10 mouse cellular contexts compared by ENCODE assay signal in the genomic region with DNA sequence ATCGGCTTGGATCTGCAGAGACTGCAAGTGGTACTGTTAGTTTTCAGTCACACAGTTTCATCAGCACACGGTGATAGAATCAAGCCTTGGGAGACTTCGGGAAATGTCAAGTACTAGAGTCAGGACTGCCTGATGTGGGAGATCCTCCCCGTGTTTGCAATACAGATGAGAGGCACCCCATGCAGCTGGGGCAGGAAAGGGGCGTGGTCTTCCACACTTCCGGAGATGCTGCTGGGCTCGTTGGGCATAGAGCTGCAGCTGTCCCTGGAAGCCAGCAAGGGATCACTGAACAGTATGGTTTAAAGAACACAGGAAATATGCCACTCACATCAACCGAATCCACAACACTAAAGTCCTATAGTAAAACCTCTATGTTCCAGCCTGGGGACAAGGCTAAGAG. TPM values are rescaled to one million over a fixed set of nuclear protein-coding genes. Genes with fewer than 3 reads are reported as not detected.
DNase-seq lines count a peak whose midpoint lies in the region; ATAC-seq and TF ChIP-seq lines count a peak whose summit lies in the region.
"Had no signal": no experiment of that assay in that cellular context is flagged by ENCODE, and none has a peak within 500 bp of the region (broad histone marks: within the 10 kb centered on the region; RNA-seq: fewer than 3 reads in every experiment).

No protein-coding gene starts in this region.

- ATAC-seq in intestine, embryonic 14.5 days (replicated peaks; ENCODE audit: low FRiP score, low TSS enrichment, low read depth) = peak; percentile 32; the same call in 1 of the 2 replicates
- no peak for ATAC-seq in intestine, postnatal 0 days
- ATAC-seq in inflammation-experienced regulatory T-cells, adult 6 months = peak; percentile 46
- no peak for ATAC-seq in forebrain, embryonic 11.5 days (replicated peaks; ENCODE audit: low FRiP score)

- no peak overlapping the region for H3K27ac ChIP-seq in intestine, embryonic 14.5 days (ENCODE audit: low read depth)
- no peak overlapping the region for H3K27ac ChIP-seq in intestine, postnatal 0 days (ENCODE audit: low read depth, low read length)
- H3K27ac ChIP-seq in forebrain, embryonic 10.5 days = no peak overlapping the region
- no peak overlapping the region for H3K27ac ChIP-seq in forebrain, embryonic 11.5 days (ENCODE audit: low read depth, low read length)

- peaks cover 8% of the 10 kb centered on the region for H3K4me1 ChIP-seq in intestine, embryonic 14.5 days (replicated peaks; ENCODE audit: control insufficient read depth, insufficient read depth, low read length)
- 0 out of 2 replicates have a peak, but pooled peaks cover 6% of the 10 kb centered on the region for H3K4me1 ChIP-seq in intestine, postnatal 0 days (replicated peaks; ENCODE audit: control insufficient read depth, insufficient read depth, low read length)
- H3K4me1 ChIP-seq in forebrain, embryonic 10.5 days = peaks cover 26% of the 10 kb centered on the region
- peaks cover 5% of the 10 kb centered on the region; the same call in 1 of the 2 replicates for H3K4me1 ChIP-seq in forebrain, embryonic 11.5 days (replicated peaks; ENCODE audit: control insufficient read depth, insufficient read depth, low read length)

- no peaks in the 10 kb centered on the region for H3K36me3 ChIP-seq in intestine, embryonic 14.5 days (ENCODE audit: control insufficient read depth, insufficient read depth, low read length)
- H3K36me3 ChIP-seq in intestine, postnatal 0 days (ENCODE audit: control insufficient read depth, insufficient read depth) = no peaks in the 10 kb centered on the region
- H3K36me3 ChIP-seq in forebrain, embryonic 10.5 days (replicated peaks) = no peaks in the 10 kb centered on the region
- no peaks in the 10 kb centered on the region for H3K36me3 ChIP-seq in forebrain, embryonic 11.5 days (ENCODE audit: control insufficient read depth, insufficient read depth, low read length)

- no peak overlapping the region for H3K9ac ChIP-seq in intestine, embryonic 14.5 days (ENCODE audit: low read length)
- H3K9ac ChIP-seq in intestine, postnatal 0 days (ENCODE audit: low read depth, low read length) = no peak overlapping the region
- H3K9ac ChIP-seq in forebrain, embryonic 11.5 days (ENCODE audit: low read length) = no peak overlapping the region

- H3K27me3 ChIP-seq in intestine, embryonic 14.5 days (replicated peaks; ENCODE audit: control insufficient read depth, insufficient read depth, low read length) = no peaks in the 10 kb centered on the region
- no peaks in the 10 kb centered on the region for H3K27me3 ChIP-seq in intestine, postnatal 0 days (replicated peaks; ENCODE audit: control insufficient read depth, insufficient read depth, low read length)
- H3K27me3 ChIP-seq in forebrain, embryonic 10.5 days (ENCODE audit: poor library complexity, severe bottlenecking) = no peaks in the 10 kb centered on the region
- no peaks in the 10 kb centered on the region for H3K27me3 ChIP-seq in forebrain, embryonic 11.5 days (ENCODE audit: control insufficient read depth, insufficient read depth, low read length)

- no peaks in the 10 kb centered on the region for H3K9me3 ChIP-seq in intestine, embryonic 14.5 days (ENCODE audit: control insufficient read depth, low read length)
- no peaks in the 10 kb centered on the region for H3K9me3 ChIP-seq in intestine, postnatal 0 days (ENCODE audit: control insufficient read depth)
- 0 out of 2 replicates have a peak, but pooled peaks cover 3% of the 10 kb centered on the region for H3K9me3 ChIP-seq in forebrain, embryonic 10.5 days
- no peaks in the 10 kb centered on the region; the same call in 1 of the 2 replicates for H3K9me3 ChIP-seq in forebrain, embryonic 11.5 days (ENCODE audit: control insufficient read depth, low read length)

- H3K4me2 ChIP-seq in intestine, embryonic 14.5 days (ENCODE audit: low read length) = no peak overlapping the region
- no peak overlapping the region for H3K4me2 ChIP-seq in intestine, postnatal 0 days (replicated peaks; ENCODE audit: low read depth)
- H3K4me2 ChIP-seq in forebrain, embryonic 11.5 days (ENCODE audit: low read depth, low read length, severe bottlenecking) = no peak overlapping the region

- TF ChIP-seq POLR2A in brain, embryonic 14.5 days (IDR thresholded peaks at IDR 0.05; ENCODE audit: borderline replicate concordance, extremely low read depth, insufficient read depth, insufficient read length, poor library complexity, severe bottlenecking) = no peak

- no peak for DNase-seq in intestine, embryonic 14.5 days (ENCODE audit: low spot score)
- peak; percentile 34 for DNase-seq in brain, embryonic 14.5 days (ENCODE audit: low read depth)
- peak; percentile 29 to 67 for DNase-seq in spleen, postnatal 4 days (ENCODE audit: low spot score in 2 of 2)
- DNase-seq in urinary bladder, postnatal 10 days (ENCODE audit: low spot score) = no peak
- DNase-seq in forebrain, embryonic 10.5 days (ENCODE audit: extremely low spot score, low spot score) = no peak
- no peak for DNase-seq in forebrain, embryonic 11.5 days (ENCODE audit: low spot score)
- DNase-seq: cerebellum, adult 2 months; right cerebral cortex, postnatal 14 days had no signal

- H3K4me3 ChIP-seq in intestine, embryonic 14.5 days (ENCODE audit: low read depth, low read length) = no peak overlapping the region
- H3K4me3 ChIP-seq in intestine, postnatal 0 days (ENCODE audit: low read depth, low read length) = no peak overlapping the region
- no peak overlapping the region for H3K4me3 ChIP-seq in forebrain, embryonic 10.5 days
- H3K4me3 ChIP-seq in forebrain, embryonic 11.5 days (ENCODE audit: low read depth, low read length) = no peak overlapping the region

- no peak for TF ChIP-seq CTCF in intestine, postnatal 0 days (IDR thresholded peaks at IDR 0.05; ENCODE audit: low read depth)
- TF ChIP-seq CTCF in brain, embryonic 14.5 days (IDR thresholded peaks at IDR 0.05; ENCODE audit: borderline replicate concordance, extremely low read depth, insufficient read depth, insufficient read length) = no peak

- WGBS in intestine, embryonic 14.5 days = 16% methylated on average over 8 of the region's 8 CpGs
- WGBS in intestine, postnatal 0 days = 16% methylated on average over 8 of the region's 8 CpGs
- WGBS in forebrain, embryonic 10.5 days = 50% methylated on average over 8 of the region's 8 CpGs
- 41% methylated on average over 8 of the region's 8 CpGs for WGBS in forebrain, embryonic 11.5 days

RNA-seq across cellular contexts. Expression of gene Cdh5, which starts 59.0 kb away (rescaled TPM):
- 26.6 and 28.3 TPM in 2 replicates for polyA plus RNA-seq in intestine, embryonic 14.5 days (2014; fragmentation: Nextera tagmentation; extraction: Ambion mirVana)
- 12.1 and 12.4 TPM in 2 replicates for polyA plus RNA-seq in intestine, postnatal 0 days (2015; fragmentation: Nextera tagmentation; extraction: Ambion mirVana)
- 18.2 and 34.6 TPM in 2 replicates for polyA plus RNA-seq in brain, embryonic 14.5 days (2012; rRNA removed)
- under 1 TPM in 1 of 3 experiments, not detected in 2; 0.49 TPM for polyA plus RNA-seq in inflammation-experienced regulatory T-cells, adult 6 months (2017; shearing (Covaris generic))
- polyA plus RNA-seq in forebrain, embryonic 10.5 days (2016; fragmentation: Nextera tagmentation; extraction: Ambion mirVana) = 12.5 and 14.3 TPM in 2 replicates
- 13.2 and 15.9 TPM in 2 replicates for polyA plus RNA-seq in forebrain, embryonic 11.5 days (2014; fragmentation: Nextera tagmentation; extraction: Ambion mirVana)

Comparison
In these comparisons a context has a peak if more than half of its experiments do, and no peak if none do; other contexts are left out.
1. ATAC-seq: peak in intestine, embryonic 14.5 days (single experiment) and inflammation-experienced regulatory T-cells, adult 6 months (single experiment); none in intestine, postnatal 0 days (single experiment) and forebrain, embryonic 11.5 days (single experiment).
2. DNase-seq: peak in brain, embryonic 14.5 days (single experiment) and spleen, postnatal 4 days (2 of 2); none in intestine, embryonic 14.5 days (single experiment), urinary bladder, postnatal 10 days (single experiment), forebrain, embryonic 10.5 days (single experiment) and forebrain, embryonic 11.5 days (single experiment).